Mouse (Mus musculus) MEL (cell line): Measurements from ENCODE around the gene 1700034J05Rik. TPM values are rescaled to one million over a fixed set of nuclear protein-coding genes. Genes with fewer than 3 reads are reported as not detected.

Experiments used
- DNase-seq: peaks from one replicate; pipeline ENCODE4 v3.0.0; 2011; ENCODE audit warnings: low read depth, low spot score
- H3K27ac ChIP-seq: 2 replicates; pipeline ENCODE4 v1.5.1; 2012; ENCODE audit warnings: low read depth, mild to moderate bottlenecking, control low read depth, low read length, moderate library complexity; ENCODE audit not compliant: control insufficient read depth
- H3K27me3 ChIP-seq, 2 experiments: fragments of 150-350 bp in 1 of 2; sonication (generic) in 1 of 2; 2 replicates each; pipeline ENCODE4 v1.6.1; 2012; ENCODE audit warnings: low read length in 2 of 2, mild to moderate bottlenecking in 2 of 2, improper control_type of control experiment in 1 of 2, moderate library complexity in 1 of 2; ENCODE audit not compliant: insufficient read depth in 2 of 2, control insufficient read depth in 1 of 2
- H3K36me3 ChIP-seq, 2 experiments: 2 replicates each; pipeline ENCODE4 v1.6.1; 2012 to 2014; ENCODE audit warnings: low read length in 2 of 2, improper control_type of control experiment in 1 of 2, inconsistent platforms in 1 of 2, mild to moderate bottlenecking in 1 of 2; ENCODE audit not compliant: insufficient read depth in 2 of 2, control insufficient read depth in 1 of 2
- H3K4me1 ChIP-seq, 2 experiments: fragments of 150-350 bp in 1 of 2; sonication (generic) in 1 of 2; 2 replicates each; pipeline ENCODE4 v1.6.1; 2012; ENCODE audit warnings: low read length in 2 of 2, improper control_type of control experiment in 1 of 2, mild to moderate bottlenecking in 1 of 2; ENCODE audit not compliant: insufficient read depth in 2 of 2, control insufficient read depth in 1 of 2
- H3K4me3 ChIP-seq, 2 experiments: fragments of 150-350 bp in 1 of 2; sonication (generic) in 1 of 2; 2 replicates each; pipeline ENCODE4 v1.5.1; 2012; ENCODE audit warnings: low read depth in 2 of 2, low read length in 2 of 2, mild to moderate bottlenecking in 2 of 2, moderate library complexity in 2 of 2, control low read depth in 1 of 2, improper control_type of control experiment in 1 of 2; ENCODE audit not compliant: control insufficient read depth in 1 of 2, insufficient read depth in 1 of 2
- H3K79me2 ChIP-seq: 2 replicates; pipeline ENCODE4 v1.6.1; 2012; ENCODE audit warnings: mild to moderate bottlenecking, low read length, moderate library complexity; ENCODE audit not compliant: control insufficient read depth, poor library complexity, insufficient read depth
- H3K9ac ChIP-seq: 2 replicates; pipeline ENCODE4 v1.6.1; 2012; ENCODE audit warnings: low read depth, mild to moderate bottlenecking, control low read depth, low read length, moderate library complexity; ENCODE audit not compliant: control insufficient read depth, poor library complexity, severe bottlenecking
- H3K9me3 ChIP-seq: fragments of 150-350 bp; sonication (generic); replicated peaks from 2 replicates; pipeline ENCODE4 v1.6.1; 2012; ENCODE audit warnings: mild to moderate bottlenecking, low read length, improper control_type of control experiment, moderate library complexity; ENCODE audit not compliant: insufficient read depth
- CHD1 ChIP-seq: IDR thresholded peaks from 2 replicates; pipeline ENCODE4 v1.6.1; 2012; ENCODE audit warnings: low read depth, mild to moderate bottlenecking, inconsistent platforms, low read length, improper control_type of control experiment
- E2F4 ChIP-seq: IDR thresholded peaks from 2 replicates; pipeline ENCODE4 v1.6.1; 2011; ENCODE audit warnings: low read depth, low read length, improper control_type of control experiment, borderline replicate concordance
- ELF1 ChIP-seq: IDR thresholded peaks from 2 replicates; pipeline ENCODE4 v1.6.1; 2014; ENCODE audit warnings: low read depth, mild to moderate bottlenecking, inconsistent platforms, low read length, improper control_type of control experiment, moderate library complexity
- EP300 ChIP-seq, 2 experiments: IDR thresholded peaks; 2 replicates each; pipeline ENCODE4 v1.6.1; 2011; ENCODE audit warnings: improper control_type of control experiment in 2 of 2, low read length in 2 of 2, low read depth in 1 of 2, mild to moderate bottlenecking in 1 of 2
- ETS1 ChIP-seq: IDR thresholded peaks from 2 replicates; pipeline ENCODE4 v1.6.1; 2012; ENCODE audit warnings: low read depth, mild to moderate bottlenecking, inconsistent platforms, low read length, improper control_type of control experiment, moderate library complexity
- GABPA ChIP-seq: IDR thresholded peaks from 2 replicates; pipeline ENCODE4 v1.6.1; 2012; ENCODE audit warnings: low read depth, mild to moderate bottlenecking, inconsistent platforms, low read length, improper control_type of control experiment, moderate library complexity
- GATA1 ChIP-seq: IDR thresholded peaks from 2 replicates; pipeline ENCODE4 v1.6.1; 2011; ENCODE audit warnings: low read depth, low read length, improper control_type of control experiment
- JUND ChIP-seq: IDR thresholded peaks from 2 replicates; pipeline ENCODE4 v1.6.1; 2011; ENCODE audit warnings: low read depth, mild to moderate bottlenecking, improper control_type of control experiment, low read length
- MYC ChIP-seq: IDR thresholded peaks from 2 replicates; pipeline ENCODE4 v1.6.1; 2011; ENCODE audit warnings: low read depth, mild to moderate bottlenecking, low read length, improper control_type of control experiment, moderate library complexity
- POLR2AphosphoS2 ChIP-seq: IDR thresholded peaks from 2 replicates; pipeline ENCODE4 v1.6.1; 2011; ENCODE audit warnings: low read length, improper control_type of control experiment
- POLR2AphosphoS5 ChIP-seq: IDR thresholded peaks from 2 replicates; pipeline ENCODE4 v1.6.1; 2012; ENCODE audit warnings: low read depth, borderline replicate concordance, mild to moderate bottlenecking, inconsistent platforms, low read length, moderate library complexity, mixed read lengths
- RAD21 ChIP-seq: IDR thresholded peaks from 2 replicates; pipeline ENCODE4 v1.6.1; 2011; ENCODE audit warnings: mild to moderate bottlenecking, low read depth, low read length, improper control_type of control experiment
- SMC3 ChIP-seq: IDR thresholded peaks from 2 replicates; pipeline ENCODE4 v1.6.1; 2011; ENCODE audit warnings: low read depth, low read length, improper control_type of control experiment
- TBP ChIP-seq: IDR thresholded peaks from 2 replicates; pipeline ENCODE4 v1.8.0; 2011; ENCODE audit warnings: low read depth, low read length, improper control_type of control experiment
- UBTF ChIP-seq: IDR thresholded peaks from 2 replicates; pipeline ENCODE4 v1.6.1; 2012; ENCODE audit warnings: low read depth, mild to moderate bottlenecking, inconsistent platforms, low read length, improper control_type of control experiment, moderate library complexity, borderline replicate concordance; ENCODE audit not compliant: insufficient read depth
- USF2 ChIP-seq, 2 experiments: IDR thresholded peaks; 2 replicates each; pipeline ENCODE4 v1.6.1; 2011 to 2012; ENCODE audit warnings: improper control_type of control experiment in 2 of 2, low read length in 2 of 2, borderline replicate concordance in 1 of 2, inconsistent platforms in 1 of 2, low read depth in 1 of 2, mild to moderate bottlenecking in 1 of 2; ENCODE audit not compliant: insufficient read depth in 1 of 2
- ZC3H11A ChIP-seq: IDR thresholded peaks from 2 replicates; pipeline ENCODE4 v1.6.1; 2012; ENCODE audit warnings: low read depth, mild to moderate bottlenecking, inconsistent platforms, low read length, improper control_type of control experiment
- polyA plus RNA-seq, 2 experiments: library from polyadenylated mRNA; stranded (reverse) in 1 of 2; unstranded in 1 of 2; fragments of >175 nt in 1 of 2; fragments of >200 nt in 1 of 2; gene quantifications; 2 replicates each; pipeline versions ENCODE4 v1.2.1 to v1.2.4; 2012; ENCODE audit warnings: low replicate concordance in 2 of 2, low read depth in 1 of 2; ENCODE audit not compliant: insufficient read length in 2 of 2, insufficient read depth in 1 of 2, missing spikeins in 1 of 2
- total RNA-seq: library from RNA; depleted of rRNA; stranded (reverse); fragments of 300-350 nt; gene quantifications from 2 replicates; pipeline ENCODE4 v1.2.3, GENCODE M21; 2012

Gene 1700034J05Rik
- total and polyA plus RNA-seq, 3 experiments = not detected

- Histone ChIP-seq H3K27ac (no peak overlapping the region), H3K9me3 (no peaks in the 10 kb centered on the region), H3K9ac (no peak overlapping the region), H3K79me2 (no peaks in the 10 kb centered on the region), H3K27me3 (no peaks in the 10 kb centered on the region), H3K36me3 (no peaks in the 10 kb centered on the region), H3K4me1 (no peaks in the 10 kb centered on the region), H3K4me3 (no peak overlapping the region)
- DNase-seq = no peak
- no peak for TF ChIP-seq E2F4
- TF ChIP-seq ELF1 = no peak
- TF ChIP-seq MYC = no peak
- TF ChIP-seq UBTF = no peak
- TF ChIP-seq JUND = no peak
- no peak for TF ChIP-seq EP300 (IDR thresholded peaks at IDR 0.05; ENCODE audit: low read depth in 1 of 2, low read length in 2 of 2)
- TF ChIP-seq TBP = no peak
- no peak for TF ChIP-seq GATA1
- no peak for TF ChIP-seq POLR2AphosphoS2
- TF ChIP-seq ZC3H11A = no peak
- no peak for TF ChIP-seq USF2 (IDR thresholded peaks at IDR 0.05; ENCODE audit: borderline replicate concordance in 1 of 2, insufficient read depth in 1 of 2, low read depth in 1 of 2, low read length in 2 of 2)
- no peak for TF ChIP-seq POLR2AphosphoS5
These were observed 16.6 kb upstream of the 1700034J05Rik start for GRCm38 (mm10) chr6:146970811-146971210.

GRCm38 (mm10) chr6:146967836-146968235 lies 13.6 kb upstream of the 1700034J05Rik start:
- no peak for TF ChIP-seq ETS1
- no peak for TF ChIP-seq POLR2AphosphoS5
- no peak for TF ChIP-seq GABPA
- TF ChIP-seq CHD1 = no peak
- no peak for TF ChIP-seq SMC3
- TF ChIP-seq RAD21 = no peak
- H3K4me1 ChIP-seq = no peaks in the 10 kb centered on the region
- H3K4me3 ChIP-seq = no peak overlapping the region
- H3K27me3 ChIP-seq = no peaks in the 10 kb centered on the region
- H3K79me2 ChIP-seq = no peaks in the 10 kb centered on the region
- no peak overlapping the region for H3K9ac ChIP-seq
- H3K36me3 ChIP-seq = no peaks in the 10 kb centered on the region
- H3K9me3 ChIP-seq = no peaks in the 10 kb centered on the region
- DNase-seq = no peak
- no peak overlapping the region for H3K27ac ChIP-seq
